Mouse (Mus musculus): Measurements from ENCODE around the gene Ribc2.

DNA sequence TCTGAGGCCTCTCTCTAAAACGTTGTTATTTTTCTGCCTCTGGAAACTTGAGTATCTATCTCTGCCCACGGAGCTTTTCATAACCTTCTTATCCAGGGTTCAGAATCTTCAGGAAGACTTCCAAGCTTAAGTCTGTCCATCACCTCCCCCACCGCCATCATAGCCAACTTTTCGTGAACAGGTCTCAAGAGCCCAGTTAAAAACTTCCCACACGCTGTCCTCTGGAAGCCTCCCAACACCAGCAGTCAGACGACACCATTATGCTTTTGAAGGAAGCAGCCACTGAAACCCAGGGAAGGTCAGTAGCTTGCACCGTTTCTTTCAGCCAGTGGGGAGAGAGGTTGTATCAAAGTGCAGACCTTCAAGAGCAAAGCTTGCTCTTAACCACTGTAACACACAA, 55.0 kb downstream of the Ribc2 start:
- no peak for TF ChIP-seq CTCF (conservative IDR thresholded peaks at IDR 0.05 in 1 of 2, IDR thresholded peaks at IDR 0.05 in 1 of 2; ENCODE audit: low read depth in 2 of 2, low read length in 2 of 2)
- no peak for TF ChIP-seq POLR2A (IDR thresholded peaks at IDR 0.05; ENCODE audit: low read depth, low read length)
- no peak for TF ChIP-seq TCF12 (IDR thresholded peaks at IDR 0.05; ENCODE audit: low read depth, low read length)
- TF ChIP-seq SMC3 (IDR thresholded peaks at IDR 0.05; ENCODE audit: low read depth, low read length) = no peak
- TF ChIP-seq TBP (conservative IDR thresholded peaks at IDR 0.05; ENCODE audit: low read depth, low read length) = no peak
- TF ChIP-seq RAD21 (IDR thresholded peaks at IDR 0.05; ENCODE audit: low read depth, low read length) = no peak
- no peak for TF ChIP-seq ZC3H11A (IDR thresholded peaks at IDR 0.05; ENCODE audit: low read depth, low read length)
- no peak for TF ChIP-seq HCFC1 (IDR thresholded peaks at IDR 0.05; ENCODE audit: low read depth, low read length)
- TF ChIP-seq MAX (IDR thresholded peaks at IDR 0.05; ENCODE audit: low read length) = no peak
- no peak for TF ChIP-seq POLR2AphosphoS2 (IDR thresholded peaks at IDR 0.05; ENCODE audit: low read depth, low read length)
- TF ChIP-seq ZKSCAN1 (IDR thresholded peaks at IDR 0.05; ENCODE audit: borderline replicate concordance, low read depth, low read length) = no peak
- no peak for TF ChIP-seq IRF4 (IDR thresholded peaks at IDR 0.05; ENCODE audit: low read depth, low read length)
